In genomic region chr8:123254099-123254885, GRCm38 (mm10) we compare ENCODE assay signal across 8 mouse cellular contexts. TPM values are rescaled to one million over a fixed set of nuclear protein-coding genes. Genes with fewer than 3 reads are reported as not detected.
A peak's percentile ranks its signal among the peaks of the same experiment; 100 is the strongest.
DNase-seq lines count a peak whose midpoint lies in the region; ATAC-seq and TF ChIP-seq lines count a peak whose summit lies in the region.

TSS of gene Zfp276 (plus strand) at chr8:123254195.
TSS of gene Vps9d1 (minus strand) at chr8:123254348.

- H3K4me3 ChIP-seq in forebrain, postnatal 0 days (ENCODE audit: low read depth, low read length): peak within 1 kb of the TSS; percentile 95
- peak within 1 kb of the TSS; percentile 97 for H3K4me3 ChIP-seq in lung, embryonic 16.5 days (ENCODE audit: low read length)

- H3K4me1 ChIP-seq in forebrain, postnatal 0 days (ENCODE audit: insufficient read depth): peaks cover 10% of the 10 kb centered on the region
- peaks cover 19% of the 10 kb centered on the region for H3K4me1 ChIP-seq in lung, embryonic 16.5 days (replicated peaks; ENCODE audit: control insufficient read depth, insufficient read depth, low read length)

- H3K4me2 ChIP-seq in forebrain, postnatal 0 days (ENCODE audit: low read depth): peak within 1 kb of the TSS; percentile 88
- peak within 1 kb of the TSS; percentile 90 for H3K4me2 ChIP-seq in lung, embryonic 16.5 days (ENCODE audit: low read depth, low read length)

- intact Hi-C loops in heart, postnatal 36 days (cut with DNase I): no loop called here

- 3% methylated on average over 92 of the region's 99 CpGs for WGBS in forebrain, postnatal 0 days
- 0% methylated on average over 87 of the region's 99 CpGs for WGBS in lung, embryonic 16.5 days

- peak within 1 kb of the TSS; percentile 84 for H3K27ac ChIP-seq in forebrain, postnatal 0 days (ENCODE audit: low read depth, low read length)
- H3K27ac ChIP-seq in lung, embryonic 16.5 days (ENCODE audit: low read length): peak within 1 kb of the TSS; percentile 76

- no peak; the same call in 1 of the 2 replicates for TF ChIP-seq CTCF in forebrain, postnatal 0 days (IDR thresholded peaks at IDR 0.05; ENCODE audit: low read depth)

- H3K27me3 ChIP-seq in forebrain, postnatal 0 days (ENCODE audit: insufficient read depth, low read length): no peaks in the 10 kb centered on the region
- H3K27me3 ChIP-seq in lung, embryonic 16.5 days (ENCODE audit: control insufficient read depth, insufficient read depth, low read depth, low read length): no peaks in the 10 kb centered on the region

- ATAC-seq in forebrain, postnatal 0 days: peak; percentile 98
- peak; percentile 98 for ATAC-seq in lung, embryonic 16.5 days (ENCODE audit: low read depth)

- peaks cover 50% of the 10 kb centered on the region for H3K36me3 ChIP-seq in forebrain, postnatal 0 days (ENCODE audit: insufficient read depth)
- peaks cover 12% of the 10 kb centered on the region for H3K36me3 ChIP-seq in lung, embryonic 16.5 days (ENCODE audit: control insufficient read depth, insufficient read depth, low read length)

- peak; percentile 29 for DNase-seq in MEL-GATA-1-ER (ENCODE audit: extremely low read depth, low read depth)
- peak; percentile 79 to 90 for DNase-seq in cerebellum, adult 18-20 months
- peak; percentile 90 for DNase-seq in forebrain, postnatal 0 days
- peak; percentile 88 to 91 for DNase-seq in heart, postnatal 36 days
- peak in 1 of 2 experiments; percentile 69 for DNase-seq in layer of hippocampus, adult 8-10 months (ENCODE audit: low spot score in 2 of 2)
- DNase-seq in ovary, postnatal 10 days (ENCODE audit: low spot score): peak; percentile 84
- peak; percentile 68 to 85 for DNase-seq in thymus, postnatal 10 days (ENCODE audit: low spot score in 2 of 2)

- H3K9me3 ChIP-seq in forebrain, postnatal 0 days (ENCODE audit: low read length): no peaks in the 10 kb centered on the region
- H3K9me3 ChIP-seq in lung, embryonic 16.5 days (ENCODE audit: control insufficient read depth, low read length): no peaks in the 10 kb centered on the region

- H3K9ac ChIP-seq in forebrain, postnatal 0 days: peak within 1 kb of the TSS; percentile 85
- peak within 1 kb of the TSS; percentile 99 for H3K9ac ChIP-seq in lung, embryonic 16.5 days (ENCODE audit: low read length)

RNA-seq across cellular contexts. Expression of gene Zfp276, which starts in this region (rescaled TPM):
- total RNA-seq in forebrain, postnatal 0 days (2014; rRNA removed): 31.9 and 37.3 TPM in 2 replicates
- polyA plus RNA-seq in forebrain, postnatal 0 days (2015; fragmentation: Nextera tagmentation; extraction: Ambion mirVana): 10.1 and 14.8 TPM in 2 replicates
- 10 to 100 TPM in 1 of 2 experiments, 1 to 10 TPM in 1; 9.4 to 10.8 TPM for total RNA-seq in heart, postnatal 36 days (2021)
- total RNA-seq in layer of hippocampus, adult 8-10 months (2022): 10 to 100 TPM; 21.0 to 27.4 (median 24.2) TPM
- polyA plus RNA-seq in lung, embryonic 16.5 days (2015; fragmentation: Nextera tagmentation; extraction: Ambion mirVana): 22.0 and 23.1 TPM in 2 replicates

RNA-seq across cellular contexts. Expression of gene Vps9d1, which starts in this region (rescaled TPM):
- 54.4 and 94.6 TPM in 2 replicates for total RNA-seq in forebrain, postnatal 0 days (2014; rRNA removed)
- 44.8 and 54.3 TPM in 2 replicates for polyA plus RNA-seq in forebrain, postnatal 0 days (2015; fragmentation: Nextera tagmentation; extraction: Ambion mirVana)
- 10 to 100 TPM; 21.8 to 26.5 TPM for total RNA-seq in heart, postnatal 36 days (2021)
- 10 to 100 TPM; 52.1 to 63.9 (median 58.9) TPM for total RNA-seq in layer of hippocampus, adult 8-10 months (2022)
- polyA plus RNA-seq in lung, embryonic 16.5 days (2015; fragmentation: Nextera tagmentation; extraction: Ambion mirVana): 23.2 and 23.5 TPM in 2 replicates
